Mouse (Mus musculus): ENCODE results near the gene Nptx2. TPM values are rescaled to one million over a fixed set of nuclear protein-coding genes. Genes with fewer than 3 reads are reported as not detected.

Nptx2 gene
- polyA plus RNA-seq, 1 experiment from 2014 or later: not detected

DNA sequence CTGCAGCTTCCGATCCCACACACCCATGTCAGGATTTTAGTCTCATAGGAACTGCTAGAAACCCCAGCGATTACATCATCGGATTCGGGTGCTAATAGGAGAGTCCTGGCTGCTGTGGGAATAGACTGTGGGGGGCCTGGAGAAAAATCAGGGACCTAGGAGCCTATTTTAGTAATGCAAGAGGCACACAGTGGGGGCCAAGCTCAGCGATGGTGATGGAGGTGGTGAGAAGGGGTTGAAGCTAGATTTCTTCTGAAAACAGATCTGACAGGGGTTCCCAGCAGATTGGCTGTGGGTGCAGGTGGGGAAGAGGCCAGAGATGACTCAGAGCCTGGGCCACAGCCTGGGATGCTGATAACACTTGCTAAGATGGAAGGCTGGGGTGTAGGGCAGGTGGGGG lies 39.4 kb downstream of the Nptx2 start:
- no peaks in the 10 kb centered on the region for H3K27me3 ChIP-seq
- in situ Hi-C loops (cut with MboI; ENCODE audit: low pct_unique_long_range_greater_than_20kb): no loop called here
- no peak for ATAC-seq
- ChIA-PET POLR2A (no interaction called here), CTCF (interaction anchor here (0.9 kb wide), 1 partner anchor 11 kb away, joined by 3 read pairs; no protein-coding TSS in a partner anchor)
- no peak for TF ChIP-seq CTCF (IDR thresholded peaks at IDR 0.05)
- no peak for DNase-seq (ENCODE audit: low read depth, low spot score)

- no peaks in the 10 kb centered on the region for H3K27me3 ChIP-seq
- CTCF ChIA-PET: no interaction called here
- ATAC-seq: no peak
Observed at GRCm38 (mm10) chr5:144591248-144591880, 45.7 kb downstream of the Nptx2 start.

GRCm38 (mm10) chr5:144594796-144595195 lies 49.1 kb downstream of the Nptx2 start:
- ATAC-seq (no peak), DNase-seq (ENCODE audit: low read depth, low spot score) (no peak)
- no peak for TF ChIP-seq CTCF (IDR thresholded peaks at IDR 0.05)
- POLR2A ChIA-PET: no interaction called here
- peaks cover 4% of the 10 kb centered on the region for H3K27me3 ChIP-seq
- in situ Hi-C loops (cut with MboI; ENCODE audit: low pct_unique_long_range_greater_than_20kb): no loop called here
- CTCF ChIA-PET: no interaction called here

More at GRCm38 (mm10) chr5:144591248-144591880, 45.7 kb downstream of the Nptx2 start:
- POLR2A ChIA-PET: no interaction called here
- in situ Hi-C loops (cut with MboI; ENCODE audit: low pct_unique_long_range_greater_than_20kb): no loop called here
- no peak for DNase-seq (ENCODE audit: low read depth, low spot score)
- no peak for TF ChIP-seq CTCF (IDR thresholded peaks at IDR 0.05)

Other genes with a start within 250 kb of the Nptx2 start
- 20.9 TPM for gene Baiap2l1, start 187.8 kb upstream of the Nptx2 start, polyA plus RNA-seq (2021)
- gene Tmem130, start 215.9 kb downstream of the Nptx2 start, polyA plus RNA-seq (2021): 0.09 TPM
- gene Trrap, start 221.8 kb downstream of the Nptx2 start, polyA plus RNA-seq (2021): 76.0 TPM

Data from Patski (cell line).